Mouse (Mus musculus) embryonic facial prominence, embryonic 10.5 days (tissue): ENCODE results near the gene Slc25a35. TPM values are rescaled to one million over a fixed set of nuclear protein-coding genes. Genes with fewer than 3 reads are reported as not detected.
"Not testable (repeated sequence)": the region's sequence is repeated elsewhere in the genome, so short reads cannot be mapped to it uniquely, and the experiment has no call there.

Experiments
- DNase-seq: peaks from one replicate; pipeline ENCODE4 v3.0.0-alpha.2; 2017; ENCODE audit warnings: low spot score
- H3K27ac ChIP-seq: fragments of 300-500 bp; sonication (generic); replicated peaks from 2 replicates; pipeline ENCODE4 v1.5.1; 2016; ENCODE audit warnings: mild to moderate bottlenecking
- H3K27me3 ChIP-seq: fragments of 300-500 bp; sonication (generic); replicated peaks from 2 replicates; pipeline ENCODE4 v1.6.1; 2016; ENCODE audit warnings: low read depth, mild to moderate bottlenecking; ENCODE audit not compliant: poor library complexity, severe bottlenecking
- H3K36me3 ChIP-seq: fragments of 300-500 bp; sonication (generic); replicated peaks from 2 replicates; pipeline ENCODE4 v1.6.1; 2016; ENCODE audit warnings: mild to moderate bottlenecking, moderate library complexity
- H3K4me1 ChIP-seq: fragments of 300-500 bp; sonication (generic); 2 replicates; pipeline ENCODE4 v1.6.1; 2016
- H3K4me3 ChIP-seq: fragments of 300-500 bp; sonication (generic); 2 replicates; pipeline ENCODE4 v1.5.1; 2016; ENCODE audit warnings: mild to moderate bottlenecking, moderate library complexity
- H3K9me3 ChIP-seq: fragments of 300-500 bp; sonication (generic); 2 replicates; pipeline ENCODE4 v1.6.1; 2016; ENCODE audit warnings: mild to moderate bottlenecking
- WGBS: fragments of 180-500 bp; shearing (Covaris S2); methylation state at CpG from one replicate; pipeline ENCODE4 v1.1.7; 2016; 5-methylcytosine and 5-hydroxymethylcytosine counted together
- polyA plus RNA-seq: library from polyadenylated mRNA; unstranded; fragments of >200 nt; fragmentation: Nextera tagmentation; extraction: Ambion mirVana; gene quantifications from 2 replicates; pipeline ENCODE4 v1.2.1, GENCODE M21; 2016

Gene Slc25a35
- polyA plus RNA-seq, 1 experiment from 2014 or later: 2.4 TPM

GRCm38 (mm10) chr11:68965845-68966244, 2.1 kb upstream of the Slc25a35 start:
- H3K9me3 ChIP-seq: no peaks in the 10 kb centered on the region
- peak; percentile 60 for DNase-seq
- no peaks in the 10 kb centered on the region; the same call in 1 of the 2 replicates for H3K36me3 ChIP-seq
- peaks cover 9% of the 10 kb centered on the region for H3K27me3 ChIP-seq
- 33% methylated on average over 3 of the region's 3 CpGs for WGBS
- H3K4me1 ChIP-seq: peaks cover 20% of the 10 kb centered on the region
- H3K27ac ChIP-seq: no peak overlapping the region
- H3K4me3 ChIP-seq: no peak overlapping the region

DNA sequence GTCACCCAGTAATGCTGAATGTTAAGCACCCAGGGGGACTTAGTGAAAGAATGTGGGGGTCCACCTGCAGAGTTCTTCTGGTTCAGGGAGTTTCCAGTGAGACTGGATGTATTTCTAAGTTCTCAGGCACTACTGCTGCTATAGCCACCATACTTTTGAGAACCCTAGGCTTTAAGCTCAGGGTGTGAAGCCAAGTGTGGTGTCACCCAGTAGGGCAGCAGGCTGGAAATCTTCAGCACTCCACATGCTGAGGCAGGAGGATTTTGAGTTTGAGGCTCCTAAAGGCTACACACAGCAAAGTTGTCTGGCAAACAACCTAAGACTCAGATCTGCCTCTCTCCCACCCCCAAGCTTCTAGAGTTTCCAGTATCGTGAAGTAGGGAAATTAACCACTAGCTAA, 1.4 kb upstream of the Slc25a35 start:
- WGBS: 47% methylated on average over 1 of the region's 1 CpGs
- Histone ChIP-seq H3K27ac (no peak overlapping the region), H3K9me3 (no peaks in the 10 kb centered on the region), H3K4me1 (peaks cover 20% of the 10 kb centered on the region), H3K4me3 (peak overlapping the region; percentile 75; the same call in 1 of the 2 replicates), H3K27me3 (peaks cover 9% of the 10 kb centered on the region), H3K36me3 (no peaks in the 10 kb centered on the region; the same call in 1 of the 2 replicates)
- DNase-seq: no peak

DNA sequence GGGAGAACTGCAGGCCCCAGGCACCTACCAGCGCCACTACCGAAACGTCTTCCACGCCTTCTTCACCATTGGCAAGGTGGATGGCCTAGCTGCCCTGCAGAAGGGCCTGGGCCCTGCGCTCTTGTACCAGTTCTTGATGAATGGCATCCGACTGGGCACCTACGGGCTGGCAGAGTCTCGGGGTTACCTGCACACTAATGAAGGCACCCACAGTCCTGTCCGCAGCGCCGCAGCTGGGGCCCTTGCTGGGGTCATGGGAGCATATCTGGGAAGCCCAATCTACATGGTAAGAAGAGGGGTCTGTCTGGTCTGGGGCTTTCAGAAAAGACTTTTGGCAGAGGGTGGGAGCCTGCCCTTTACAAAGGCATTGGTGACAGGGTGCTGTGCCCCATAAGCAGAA, 821 bp downstream of the Slc25a35 start:
- Histone ChIP-seq H3K4me3 (peak overlapping the region; percentile 75), H3K27me3 (peaks cover 9% of the 10 kb centered on the region)
- WGBS: 87% methylated on average over 11 of the region's 11 CpGs

GRCm38 (mm10) chr11:68970232-68970631, 2.3 kb downstream of the Slc25a35 start:
- no peak overlapping the region for H3K4me3 ChIP-seq
- peaks cover 13% of the 10 kb centered on the region for H3K27me3 ChIP-seq
- DNase-seq: no peak
- H3K4me1 ChIP-seq: peaks cover 38% of the 10 kb centered on the region
- H3K9me3 ChIP-seq: no peaks in the 10 kb centered on the region
- no peaks in the 10 kb centered on the region; the same call in 1 of the 2 replicates for H3K36me3 ChIP-seq
- H3K27ac ChIP-seq: no peak overlapping the region
- WGBS: 77% methylated on average over 4 of the region's 4 CpGs

More for the DNA sequence above, 821 bp downstream of the Slc25a35 start:
- H3K36me3 ChIP-seq: no peaks in the 10 kb centered on the region; the same call in 1 of the 2 replicates
- peaks cover 32% of the 10 kb centered on the region for H3K4me1 ChIP-seq
- no peak overlapping the region for H3K27ac ChIP-seq
- no peak for DNase-seq
- no peaks in the 10 kb centered on the region for H3K9me3 ChIP-seq

DNA sequence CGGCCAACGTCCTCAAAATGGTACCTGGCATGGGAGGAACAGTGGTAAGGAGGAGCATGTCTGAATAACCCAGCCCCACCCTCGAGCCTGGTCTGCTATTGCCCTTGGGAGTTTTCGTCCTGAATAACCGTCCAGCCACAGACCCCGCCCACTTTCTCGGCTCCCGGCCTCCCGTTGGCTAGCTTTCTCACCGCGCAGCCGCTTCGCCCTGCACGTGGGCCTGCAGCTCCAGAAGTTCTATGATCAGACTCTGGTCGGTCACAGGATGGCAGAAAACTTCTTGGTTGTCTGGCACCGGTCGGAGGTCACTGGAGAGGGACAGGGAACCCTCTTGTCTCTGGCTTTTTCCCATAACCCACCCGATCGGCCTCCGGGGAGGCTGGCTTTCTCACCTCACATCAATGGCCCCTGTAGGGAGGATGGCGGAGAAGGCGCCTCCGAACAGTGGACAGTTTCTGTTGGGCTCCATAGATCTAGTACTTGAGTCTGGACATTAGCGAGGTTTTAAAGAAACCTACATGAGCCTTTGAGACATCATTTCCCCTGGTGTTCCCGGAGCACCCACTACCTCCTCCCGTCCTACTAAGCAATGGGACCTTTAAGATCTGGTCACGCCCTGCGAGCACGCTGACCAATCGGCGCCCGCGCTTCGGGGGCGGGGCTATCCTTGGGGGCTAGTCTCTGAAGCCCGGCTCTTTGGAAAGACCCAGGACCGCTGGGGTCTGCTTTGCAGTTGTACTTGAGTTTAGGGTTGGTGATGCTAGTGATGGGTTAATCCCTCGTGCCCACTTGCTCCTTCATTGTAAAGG, 5.5 kb downstream of the Slc25a35 start:
- peak overlapping the region; percentile 80 for H3K27ac ChIP-seq
- DNase-seq: peak; percentile 92
- H3K27me3 ChIP-seq: peaks cover 12% of the 10 kb centered on the region
- not testable (repeated sequence) for H3K9me3 ChIP-seq, H3K36me3 ChIP-seq
- H3K4me1 ChIP-seq: peaks cover 26% of the 10 kb centered on the region
- H3K4me3 ChIP-seq: peak overlapping the region; percentile 63
- WGBS: under 1% methylated on average over 38 of the region's 38 CpGs

- peak overlapping the region; percentile 63 for H3K4me3 ChIP-seq
- H3K9me3 ChIP-seq: no peaks in the 10 kb centered on the region
- H3K4me1 ChIP-seq: peaks cover 21% of the 10 kb centered on the region
- WGBS: 27% methylated on average over 6 of the region's 6 CpGs
- no peaks in the 10 kb centered on the region; the same call in 1 of the 2 replicates for H3K36me3 ChIP-seq
- peak overlapping the region; percentile 44 for H3K27ac ChIP-seq
- peaks cover 6% of the 10 kb centered on the region for H3K27me3 ChIP-seq
- DNase-seq: no peak
Observed at GRCm38 (mm10) chr11:68974059-68974450, 6.1 kb downstream of the Slc25a35 start.

DNA sequence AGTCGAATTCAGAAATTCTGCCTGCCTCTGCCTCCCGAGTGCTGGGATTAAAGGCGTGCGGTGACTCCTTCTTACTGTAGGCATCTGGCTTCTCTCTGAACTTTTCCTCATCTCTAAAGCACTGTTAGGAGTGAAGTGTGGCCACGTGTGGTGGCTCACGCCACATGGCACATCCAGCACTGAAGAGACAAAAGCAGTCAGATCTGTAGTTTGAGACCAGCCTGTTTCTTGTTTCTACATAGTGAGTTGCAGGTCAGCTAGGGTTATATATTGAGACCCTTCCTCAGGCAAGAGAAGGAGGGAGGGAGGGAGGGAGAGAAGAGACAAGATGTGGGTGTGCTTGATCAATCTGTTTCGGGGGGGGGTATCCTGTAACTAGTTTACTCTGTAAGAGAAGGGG, 7.2 kb downstream of the Slc25a35 start, which contains the start of gene Rangrf:
Gene Rangrf (minus strand): TSS at position 101 of the 400 bp plus-strand sequence.
- Histone ChIP-seq H3K27me3 (peaks cover 4% of the 10 kb centered on the region; the same call in 1 of the 2 replicates), H3K36me3 (no peaks in the 10 kb centered on the region; the same call in 1 of the 2 replicates), H3K9me3 (no peaks in the 10 kb centered on the region), H3K27ac (no peak within 1 kb of the TSS), H3K4me3 (peak within 1 kb of the TSS; percentile 63), H3K4me1 (peaks cover 21% of the 10 kb centered on the region)
- no peak for DNase-seq
- WGBS: 83% methylated on average over 7 of the region's 7 CpGs

- Histone ChIP-seq H3K9me3 (no peaks in the 10 kb centered on the region), H3K27ac (no peak overlapping the region), H3K4me3 (no peak overlapping the region), H3K4me1 (peaks cover 21% of the 10 kb centered on the region), H3K27me3 (peaks cover 4% of the 10 kb centered on the region; the same call in 1 of the 2 replicates), H3K36me3 (no peaks in the 10 kb centered on the region; the same call in 1 of the 2 replicates)
- DNase-seq: no peak
- 91% methylated on average over 1 of the region's 1 CpGs for WGBS
Observed at GRCm38 (mm10) chr11:68975601-68976000, 7.7 kb downstream of the Slc25a35 start.

DNA sequence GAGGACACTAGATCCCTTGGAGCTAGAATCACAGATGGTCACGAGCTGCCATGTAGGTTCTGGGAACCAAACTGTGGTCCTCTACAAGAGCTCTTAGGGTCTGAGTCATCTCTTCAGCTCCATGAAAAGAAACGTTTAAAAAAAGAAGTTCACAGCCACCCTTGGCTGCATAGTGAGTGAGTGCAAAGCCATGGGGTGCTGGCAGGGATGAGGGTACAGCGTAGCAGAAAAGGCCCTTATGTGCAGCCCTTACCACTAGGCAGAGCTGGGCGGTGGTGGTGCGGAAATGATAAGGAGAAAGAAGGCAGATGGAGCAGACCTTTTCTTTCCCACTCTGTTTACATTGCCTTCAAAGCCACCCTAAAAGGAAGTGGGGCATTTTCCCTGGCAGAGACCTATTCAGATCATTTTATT, 11.4 kb downstream of the Slc25a35 start:
- Histone ChIP-seq H3K27me3 (peaks cover 4% of the 10 kb centered on the region; the same call in 1 of the 2 replicates), H3K36me3 (no peaks in the 10 kb centered on the region), H3K4me1 (peaks cover under 1% of the 10 kb centered on the region), H3K27ac (no peak overlapping the region), H3K4me3 (no peak overlapping the region), H3K9me3 (no peaks in the 10 kb centered on the region)
- WGBS: 62% methylated on average over 5 of the region's 5 CpGs
- DNase-seq: no peak

DNA sequence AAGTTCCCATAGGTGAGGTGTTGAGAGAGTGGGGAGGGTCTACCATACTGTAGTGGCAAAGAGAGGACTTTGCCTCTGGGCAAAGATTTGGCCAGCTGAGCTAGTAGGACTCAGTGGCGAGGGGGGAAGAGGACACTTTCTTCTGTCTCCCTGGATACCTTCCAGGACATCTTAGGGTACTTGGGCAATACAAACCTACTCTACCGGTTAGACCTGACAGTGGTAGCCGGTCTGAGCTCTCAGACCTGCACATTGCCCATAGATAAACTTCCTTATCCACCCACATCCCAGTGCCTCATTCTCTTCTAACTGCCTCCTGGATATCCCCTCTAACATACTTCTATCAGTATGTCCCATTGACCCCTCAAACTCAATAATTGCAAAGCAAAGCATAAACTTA, 13.0 kb downstream of the Slc25a35 start:
- no peak overlapping the region for H3K4me3 ChIP-seq
- DNase-seq: no peak
- H3K4me1 ChIP-seq: no peaks in the 10 kb centered on the region
- H3K9me3 ChIP-seq: no peaks in the 10 kb centered on the region
- WGBS: 70% methylated on average over 3 of the region's 3 CpGs
- H3K27ac ChIP-seq: no peak overlapping the region
- no peaks in the 10 kb centered on the region for H3K27me3 ChIP-seq
- peaks cover 9% of the 10 kb centered on the region for H3K36me3 ChIP-seq

- Histone ChIP-seq H3K9me3 (no peaks in the 10 kb centered on the region), H3K27ac (no peak overlapping the region), H3K4me1 (no peaks in the 10 kb centered on the region), H3K27me3 (no peaks in the 10 kb centered on the region), H3K4me3 (no peak overlapping the region), H3K36me3 (peaks cover 27% of the 10 kb centered on the region)
- peak; percentile 80 for DNase-seq
- 35% methylated on average over 4 of the region's 4 CpGs for WGBS
Observed at GRCm38 (mm10) chr11:68982639-68983369, 14.9 kb downstream of the Slc25a35 start.

DNA sequence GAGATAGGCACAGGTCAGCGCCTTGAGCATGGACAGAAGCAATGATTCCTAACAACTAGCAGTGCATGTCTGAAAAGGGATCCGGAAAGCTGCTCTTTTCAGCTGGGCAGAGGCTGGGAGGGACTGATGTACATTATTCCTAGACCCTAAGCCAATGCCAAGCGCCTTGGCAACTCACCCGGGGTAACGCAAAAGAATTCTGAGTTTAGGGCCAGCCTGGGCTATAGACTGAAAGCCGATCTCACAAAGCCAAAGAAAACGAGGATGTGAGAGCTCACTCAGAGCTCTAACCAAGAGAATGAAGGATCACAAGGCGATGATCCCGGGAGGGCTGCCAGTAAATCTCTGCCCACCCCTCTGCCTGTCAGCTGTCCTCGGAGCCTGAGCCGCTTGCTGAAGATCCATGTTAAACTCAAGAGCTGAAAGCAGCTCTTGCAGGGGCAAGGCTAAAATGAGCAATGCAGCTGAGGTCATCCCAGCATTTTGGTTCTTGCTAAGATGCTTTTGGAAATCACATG, 19.5 kb downstream of the Slc25a35 start:
- DNase-seq: no peak
- Histone ChIP-seq H3K27ac (no peak overlapping the region), H3K9me3 (no peaks in the 10 kb centered on the region), H3K27me3 (no peaks in the 10 kb centered on the region), H3K4me1 (no peaks in the 10 kb centered on the region), H3K4me3 (no peak overlapping the region), H3K36me3 (peaks cover 73% of the 10 kb centered on the region)
- 91% methylated on average over 11 of the region's 11 CpGs for WGBS
